Mouse (Mus musculus): ENCODE measurements around the gene Olfr937.

The Olfr937 gene

DNA sequence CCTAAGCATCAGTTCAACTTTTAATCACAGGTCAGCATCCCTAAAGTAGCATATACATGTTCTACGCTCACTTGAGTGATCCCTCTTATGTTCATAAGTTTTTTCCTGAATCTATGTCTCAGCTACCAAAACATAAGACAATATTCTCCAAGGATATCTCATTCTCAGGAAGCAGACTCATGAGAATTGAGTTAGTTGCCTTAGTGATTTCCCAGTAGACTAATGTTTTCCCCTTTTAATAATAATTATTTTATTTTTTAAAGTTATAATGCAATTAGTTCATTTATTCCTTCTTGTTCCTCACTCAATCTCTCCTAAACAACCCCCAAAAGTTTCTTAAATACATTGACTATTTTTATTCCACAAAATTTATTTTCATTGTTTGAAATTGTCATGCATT is at the start of gene Olfr937:
Gene Olfr937 (minus strand): TSS at position 101 of the 400 bp plus-strand sequence.
- DNase-seq (ENCODE audit: low read depth, low spot score), result no peak

DNA sequence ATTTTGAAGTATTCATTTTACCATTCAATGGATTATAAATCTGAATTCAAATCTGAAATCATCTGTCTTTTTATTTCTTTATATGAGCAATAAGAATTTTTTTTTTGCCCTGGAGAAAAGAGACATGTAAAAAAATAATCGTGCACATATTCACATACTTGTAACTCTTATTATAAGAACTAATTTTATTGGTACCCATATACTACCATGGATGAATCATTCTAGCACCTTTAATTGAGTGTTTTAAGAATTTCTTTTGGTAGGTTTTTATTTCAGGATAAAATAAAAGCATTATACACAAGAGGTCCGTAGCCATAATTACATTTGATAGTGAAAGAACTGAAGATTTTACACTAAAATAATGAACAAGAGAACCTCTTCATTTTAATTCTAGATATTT is 14.0 kb upstream of the Olfr937 start, which contains the start of gene Olfr938:
Gene Olfr938 (minus strand): TSS at position 101 of the 400 bp plus-strand sequence.
- DNase-seq (ENCODE audit: low read depth, low spot score), result no peak

GRCm38 (mm10) chr9:39023277-39023676 is 41.5 kb downstream of the Olfr937 start, which contains the start of gene Olfr146:
Olfr146 (minus strand) TSS chr9:39023377.
- DNase-seq (ENCODE audit: low read depth, low spot score), result no peak
